Mouse (Mus musculus) embryo, embryonic 11.5 days (tissue): ENCODE data around the gene Rpl3.

Experiments
- DNase-seq: peaks from one replicate; pipeline ENCODE4 v3.0.0-alpha.2; 2012; ENCODE audit warnings: low read depth, low spot score

Gene Rpl3

DNA sequence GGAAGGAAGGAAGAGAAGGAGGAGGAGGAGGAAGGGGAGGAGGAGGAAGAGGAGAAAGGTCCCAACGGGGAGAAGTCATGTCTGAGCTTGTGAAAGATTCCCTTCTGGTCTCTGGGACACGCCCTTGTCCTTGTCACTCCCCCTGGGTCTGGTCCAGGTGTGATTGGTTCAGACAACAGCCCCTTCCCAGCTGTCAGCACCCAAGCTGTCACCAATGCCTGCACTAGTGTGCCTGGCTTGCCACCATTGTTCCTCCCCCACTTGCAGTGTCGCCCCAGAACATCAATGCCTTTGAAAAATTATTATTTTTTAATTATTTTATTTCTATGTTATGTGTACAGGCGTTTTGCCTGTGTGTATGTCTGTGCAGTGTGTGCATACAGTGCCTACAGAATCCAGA is 22.5 kb downstream of the Rpl3 start:
- DNase-seq, result no peak

DNA sequence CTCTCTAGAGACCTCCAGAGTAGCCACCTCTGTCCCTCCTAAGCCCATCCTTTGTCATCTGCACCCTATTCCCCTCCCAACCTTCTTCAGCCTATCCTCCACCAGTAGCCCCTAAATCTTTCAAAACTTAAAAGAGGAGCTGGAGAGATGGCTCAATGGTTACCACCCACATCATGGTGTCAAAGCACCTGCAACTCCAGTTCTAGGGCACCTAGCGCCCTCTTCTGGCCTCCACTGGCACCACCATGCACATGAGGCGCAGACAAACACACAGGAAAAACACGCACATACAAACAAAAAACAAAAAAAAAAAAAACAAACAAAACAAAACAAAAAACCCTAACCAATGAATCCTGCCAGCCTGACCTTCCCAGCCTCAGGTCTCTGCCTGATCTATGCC is 25.1 kb downstream of the Rpl3 start:
- DNase-seq, result no peak

DNA sequence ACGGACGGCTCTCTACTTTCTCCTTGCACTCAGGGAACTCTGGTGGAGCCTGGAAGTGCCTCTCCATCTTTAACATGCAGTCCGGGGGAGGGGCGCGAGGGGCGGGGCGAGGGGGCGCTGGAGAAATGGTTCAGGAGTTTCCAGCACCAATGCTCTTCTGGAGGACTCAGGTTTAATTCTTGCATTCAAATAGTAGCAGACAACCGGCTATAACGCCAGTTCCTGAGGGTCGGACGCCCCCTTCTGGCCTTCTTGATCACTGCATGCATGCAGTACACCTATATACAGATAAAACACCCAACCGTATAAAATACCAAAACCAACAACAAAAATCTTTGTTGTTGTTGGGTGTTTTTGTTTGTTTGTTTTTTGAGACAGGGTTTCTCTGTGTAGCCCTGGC is 26.3 kb downstream of the Rpl3 start:
- no peak for DNase-seq

DNA sequence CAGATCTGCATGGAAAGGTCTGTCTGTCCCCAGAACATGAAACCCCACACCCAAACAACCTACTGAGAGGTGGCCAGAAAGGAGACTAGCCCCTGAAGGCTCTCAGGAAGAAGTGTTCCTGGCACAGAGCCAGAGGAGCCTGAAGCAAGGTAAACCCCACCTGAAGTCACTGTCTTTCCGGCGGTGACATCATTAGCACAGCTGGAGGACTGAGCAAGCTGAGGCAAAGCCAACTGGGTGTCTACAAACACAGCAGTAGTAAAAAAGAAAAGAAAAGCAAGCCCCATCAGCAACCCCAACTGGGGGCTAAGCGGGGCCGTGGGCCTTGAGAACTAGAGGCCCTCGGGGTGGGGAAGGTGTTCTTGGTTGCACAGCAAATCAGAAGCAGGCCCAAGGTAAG is 26.7 kb downstream of the Rpl3 start:
- no peak for DNase-seq

DNA sequence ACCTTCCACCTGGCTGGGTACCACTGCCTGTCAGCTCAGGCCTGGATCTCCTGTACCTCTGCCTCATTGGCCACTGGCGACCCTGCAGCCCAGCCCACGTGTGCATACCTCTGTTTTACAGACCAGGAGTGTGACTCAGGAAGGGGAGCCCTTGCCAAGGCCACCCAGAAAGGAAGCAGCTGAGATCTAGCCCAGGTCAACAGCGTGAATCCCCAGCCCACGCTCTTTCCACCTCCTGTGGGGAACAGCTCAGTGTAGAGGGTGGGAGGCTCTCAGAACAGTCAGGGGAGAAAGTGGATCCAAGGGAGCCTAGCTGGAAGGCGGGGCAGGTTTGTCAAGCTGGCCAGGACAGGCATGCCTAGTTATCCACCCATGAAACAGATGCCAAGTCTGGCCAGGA is 28.8 kb downstream of the Rpl3 start:
- DNase-seq, result no peak

DNA sequence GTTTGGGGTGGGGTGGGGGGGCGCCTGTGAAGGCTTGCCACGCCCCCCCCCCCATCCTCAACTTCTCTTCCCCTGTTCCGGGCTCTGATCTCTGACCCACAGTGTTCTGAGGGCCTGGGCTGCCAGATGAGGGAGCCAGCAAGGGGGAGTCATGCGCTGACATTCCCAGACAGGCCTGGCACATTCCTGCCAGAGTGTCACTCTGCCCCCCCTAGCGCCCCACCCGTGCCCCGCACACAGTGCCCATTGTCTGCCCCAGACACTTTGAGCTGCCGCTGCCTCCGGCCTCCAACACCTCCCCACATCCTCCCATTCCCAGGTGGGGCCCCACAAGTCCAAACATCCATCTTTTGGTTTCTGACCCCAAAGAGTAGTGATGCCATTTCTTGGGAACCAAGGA is 29.3 kb downstream of the Rpl3 start:
- DNase-seq, result no peak

DNA sequence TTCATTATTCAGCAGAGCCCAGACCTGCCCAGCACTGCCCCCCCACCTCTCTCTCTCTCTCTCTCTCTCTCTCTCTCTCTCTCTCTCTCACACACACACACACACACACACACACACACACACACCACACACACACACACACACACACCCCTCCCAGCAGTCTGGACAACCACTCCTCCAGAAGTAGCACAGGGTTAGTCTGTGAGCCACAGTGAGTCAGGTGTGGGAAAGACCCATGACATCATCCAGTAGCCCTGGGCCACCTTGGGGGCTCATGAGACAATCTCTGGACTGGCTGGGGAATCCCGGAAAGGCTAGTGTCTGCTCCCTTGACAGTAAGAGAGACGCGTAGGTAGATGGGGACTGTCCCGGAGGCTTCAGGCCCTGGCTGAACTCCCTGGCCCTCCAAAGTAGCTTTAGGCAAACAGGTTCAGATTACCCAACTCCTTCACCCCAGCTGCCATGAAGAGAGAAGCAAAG is 30.6 kb downstream of the Rpl3 start:
- DNase-seq, result no peak

DNA sequence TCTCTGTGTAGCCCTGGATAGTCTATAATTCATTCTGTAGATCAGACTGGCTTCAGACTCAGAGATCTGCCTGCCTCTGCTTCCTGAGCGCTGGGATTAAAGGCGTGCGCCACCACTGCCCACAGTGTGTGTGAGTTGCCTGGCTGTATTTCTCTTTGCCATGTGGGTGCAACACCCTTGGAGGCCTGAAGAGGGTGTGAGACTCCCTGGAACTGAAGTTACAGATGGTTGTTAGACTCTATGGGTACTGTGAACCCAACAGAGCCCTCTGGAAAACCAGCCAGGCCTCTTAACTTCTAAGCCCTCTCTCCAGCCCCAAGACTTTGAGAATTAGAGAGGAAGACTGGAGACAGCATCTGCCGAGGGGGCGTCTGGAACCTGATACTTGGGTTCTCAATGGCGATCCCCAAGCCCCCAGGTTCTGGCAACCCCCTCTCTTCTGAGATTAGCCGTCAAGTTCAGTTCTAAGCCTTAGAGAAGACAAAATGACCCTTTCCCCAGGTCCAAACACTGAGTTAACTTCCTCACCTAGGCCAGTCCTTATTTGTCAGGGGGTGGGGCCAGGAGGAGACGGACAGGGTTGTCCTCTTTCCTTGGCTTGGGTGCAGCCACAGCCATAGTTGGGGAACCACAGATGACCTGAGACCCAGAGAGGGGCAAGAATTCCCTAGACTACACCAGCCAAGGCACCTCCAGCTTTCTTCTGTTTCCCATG is 31.2 kb downstream of the Rpl3 start:
- DNase-seq, result no peak

DNA sequence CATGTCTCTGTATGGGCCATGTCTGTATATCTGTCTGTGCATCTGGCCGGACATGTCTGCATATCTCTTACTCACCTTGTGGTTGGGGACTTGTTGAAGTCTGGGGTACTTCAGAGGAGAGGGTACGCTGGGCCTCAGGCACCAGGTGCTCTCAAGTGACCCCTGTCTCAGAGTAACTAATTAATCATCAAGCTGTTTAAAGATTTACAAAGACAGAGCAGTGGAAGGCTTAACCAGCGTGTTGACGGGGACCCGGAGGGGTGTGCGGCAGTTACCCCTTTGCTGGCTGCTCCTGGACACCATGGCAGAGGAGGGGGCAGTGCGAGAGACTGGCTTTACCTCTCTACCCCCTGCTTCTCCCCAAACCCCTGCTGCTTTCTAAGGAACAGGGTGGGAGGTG is 32.1 kb downstream of the Rpl3 start:
- DNase-seq, result no peak

DNA sequence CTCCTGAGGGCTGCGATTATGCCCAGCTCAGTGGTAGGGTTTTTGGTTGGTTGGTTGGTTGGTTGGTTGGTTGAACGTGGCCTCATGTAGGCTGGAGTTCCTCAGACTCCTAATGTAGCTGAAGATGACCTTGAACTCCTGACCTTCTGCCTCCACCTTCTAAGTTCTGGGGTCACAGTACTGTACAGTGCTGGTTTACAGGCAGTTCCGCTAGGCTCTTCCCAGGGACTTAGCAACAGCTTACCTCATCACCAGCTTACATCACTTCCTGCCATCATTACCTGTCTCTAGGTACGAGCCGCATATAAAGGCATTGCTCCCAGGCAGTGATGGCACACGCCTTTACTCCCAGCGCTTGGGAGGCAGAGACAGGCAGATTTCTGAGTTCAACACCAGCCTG is 33.5 kb downstream of the Rpl3 start:
- no peak for DNase-seq

DNA sequence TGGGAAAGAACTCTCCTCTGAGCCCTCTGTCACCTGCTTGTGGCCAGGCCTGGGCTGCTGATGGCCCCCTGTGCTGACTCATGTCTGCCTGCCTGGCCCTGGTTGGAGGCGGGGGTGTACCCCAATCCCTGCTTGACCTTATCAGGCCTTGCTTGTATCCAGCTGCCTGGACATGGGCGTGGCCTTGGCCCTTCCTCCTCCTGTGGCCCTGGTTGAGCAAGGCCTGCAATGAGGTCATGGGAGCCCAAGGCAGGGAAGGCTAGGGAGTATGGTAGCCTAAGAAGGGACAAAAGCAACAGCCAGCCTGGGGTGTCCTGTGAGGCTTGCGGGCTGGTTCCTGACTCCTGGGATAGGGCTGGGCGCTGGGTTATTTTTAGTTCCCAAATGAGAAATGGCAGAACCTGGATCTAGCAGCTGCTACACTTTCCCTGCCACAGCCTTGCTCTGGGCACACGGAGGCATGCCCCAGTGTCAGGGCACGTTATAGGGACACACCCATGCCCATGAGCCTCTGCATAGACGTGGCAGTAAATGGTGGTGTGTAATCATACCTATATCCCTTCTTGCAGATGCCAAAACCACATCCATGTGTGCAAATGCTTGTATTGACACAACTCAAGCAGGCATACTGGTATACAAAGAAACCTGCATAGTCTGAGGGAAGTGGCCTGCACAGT is 37.5 kb downstream of the Rpl3 start:
- DNase-seq, result no peak

DNA sequence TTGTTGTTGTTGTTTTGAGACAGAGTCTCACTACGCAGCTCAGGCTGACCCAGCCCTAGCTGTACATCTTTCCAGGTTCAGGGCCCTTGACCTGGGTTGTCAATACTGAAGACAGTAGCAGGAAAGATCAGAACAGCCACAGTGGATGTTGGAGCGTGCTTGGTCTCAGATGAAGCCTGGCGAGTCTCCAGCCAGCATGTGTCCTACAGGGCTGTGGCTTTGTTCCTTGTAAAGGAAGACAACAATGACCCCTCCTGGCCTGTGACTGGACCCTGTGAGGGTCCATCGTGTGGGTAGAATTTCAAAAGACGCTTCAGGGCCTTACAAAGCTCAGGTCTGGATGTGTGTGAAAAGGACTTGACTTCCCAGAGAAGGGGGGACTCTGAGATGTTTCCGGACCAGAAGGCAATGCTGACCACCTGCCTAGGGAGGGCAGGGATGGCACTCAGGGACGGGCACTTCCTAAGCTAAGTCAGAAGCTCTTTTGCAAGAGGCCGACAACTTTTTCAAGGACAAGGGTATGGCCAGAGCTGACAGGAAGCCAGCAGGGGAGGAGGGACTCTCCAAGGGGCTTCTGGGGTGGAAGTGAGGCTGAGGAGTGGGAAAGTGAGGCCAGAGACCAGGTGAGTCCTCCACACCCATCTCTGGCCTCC is 38.2 kb downstream of the Rpl3 start:
- no peak for DNase-seq

DNA sequence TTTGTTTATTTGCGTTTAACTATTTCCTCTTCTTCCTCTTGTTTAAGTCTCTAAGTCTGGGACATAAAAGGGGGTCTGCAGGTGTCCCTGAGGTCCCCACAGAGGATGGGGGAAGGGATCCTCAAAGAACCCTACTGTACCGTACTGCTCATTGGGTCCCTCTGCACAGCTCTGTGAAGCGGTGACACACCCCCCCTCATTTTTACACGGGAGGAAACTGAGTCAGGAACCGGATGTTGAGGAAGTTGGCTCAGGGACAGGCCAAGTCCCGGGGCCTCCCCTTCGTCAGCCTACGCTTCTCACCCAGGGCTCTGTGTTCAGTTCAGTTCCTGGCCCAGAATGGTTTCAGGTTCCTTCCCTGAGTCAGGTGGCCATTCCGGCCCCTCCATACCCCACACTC is 39.9 kb downstream of the Rpl3 start:
- DNase-seq, result no peak

DNA sequence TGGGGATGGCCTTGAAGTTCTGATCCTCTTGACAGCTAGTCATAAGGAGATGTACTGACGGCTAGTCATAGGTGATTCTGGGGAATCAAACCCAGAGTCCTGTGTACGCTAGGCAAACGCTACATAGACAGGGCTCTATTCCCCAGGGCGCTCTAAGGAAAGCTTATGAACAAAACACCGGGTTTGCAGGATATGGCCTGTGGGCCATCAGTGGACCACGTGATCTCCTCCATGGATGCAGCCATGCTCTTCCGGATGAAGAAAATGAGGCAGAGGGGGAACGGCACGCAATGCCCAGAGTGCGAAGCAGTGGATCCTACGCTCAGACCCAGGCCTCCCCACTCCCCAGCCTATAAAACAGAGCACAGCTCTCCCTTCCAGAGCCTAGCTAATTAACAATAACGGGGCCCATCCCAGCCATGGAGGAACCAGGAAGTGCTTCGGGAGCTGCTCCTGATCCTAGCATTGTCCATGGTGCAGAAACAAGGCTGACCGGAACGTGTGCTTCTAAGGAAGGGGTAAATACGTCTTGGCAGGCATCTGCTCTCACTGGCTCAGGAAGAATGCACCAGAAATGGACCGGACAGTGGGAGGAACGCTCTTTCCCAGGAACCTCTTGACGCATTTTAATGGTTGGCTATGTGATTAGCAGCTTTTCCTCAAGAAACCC is 40.4 kb downstream of the Rpl3 start:
- DNase-seq, result peak; percentile 3

DNA sequence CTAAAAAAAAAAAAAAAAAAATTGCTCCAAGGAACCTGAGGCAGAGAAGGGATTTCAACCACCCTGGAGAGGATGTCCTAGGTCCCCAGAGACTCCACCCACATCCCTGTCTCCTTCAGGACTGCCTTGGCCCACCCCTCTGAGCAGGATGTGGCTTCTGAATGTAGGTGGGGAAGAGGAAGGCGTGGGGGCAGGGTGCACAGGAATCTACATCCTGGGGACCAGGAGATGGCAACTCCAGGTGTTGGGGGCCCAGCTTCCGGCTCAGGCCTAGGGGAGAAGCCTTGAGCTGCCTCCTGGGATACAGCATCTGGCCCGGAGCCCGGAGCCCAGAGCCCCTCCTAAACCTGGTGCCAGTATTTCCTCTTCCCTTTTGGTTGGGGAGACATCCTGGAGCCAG is 41.6 kb downstream of the Rpl3 start:
- no peak for DNase-seq

DNA sequence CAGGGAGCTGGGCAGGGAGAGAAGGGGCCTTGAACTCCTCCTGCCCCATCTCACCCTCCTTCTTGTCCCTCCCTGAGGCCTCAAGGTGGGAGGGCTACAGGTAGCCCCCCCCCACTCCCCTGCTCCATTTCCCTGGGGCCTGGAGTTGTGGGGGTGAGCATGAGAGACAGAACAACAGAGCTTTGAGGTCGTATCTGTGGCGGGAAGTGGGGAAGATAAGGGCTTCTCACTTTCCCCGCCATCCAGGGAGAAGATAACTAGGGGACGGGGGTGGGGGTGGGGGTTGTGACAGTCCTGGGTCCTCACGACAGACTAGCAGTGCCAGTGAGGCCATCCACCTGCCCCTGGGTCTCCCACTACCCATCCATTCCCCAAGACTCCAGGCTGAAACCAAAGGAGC is 43.7 kb downstream of the Rpl3 start:
- no peak for DNase-seq

DNA sequence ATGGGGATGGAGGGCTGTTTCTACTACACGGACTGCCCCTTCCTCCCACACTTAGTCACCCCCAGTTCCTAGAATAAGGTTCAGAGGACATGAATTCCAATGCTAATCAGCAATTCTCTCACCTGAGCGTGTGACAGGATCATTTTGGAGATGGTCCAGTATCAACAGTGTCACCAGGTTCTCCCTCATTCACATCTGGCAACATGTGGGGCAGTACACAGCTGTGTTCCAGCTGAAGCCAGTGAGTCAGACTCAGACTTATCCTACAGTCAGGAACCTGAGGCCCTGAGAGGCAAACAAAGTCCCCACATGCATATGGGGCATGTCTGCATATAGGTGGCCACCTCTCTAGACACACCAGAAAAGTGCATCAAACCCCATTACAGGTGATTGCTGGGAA is 44.4 kb downstream of the Rpl3 start:
- no peak for DNase-seq

DNA sequence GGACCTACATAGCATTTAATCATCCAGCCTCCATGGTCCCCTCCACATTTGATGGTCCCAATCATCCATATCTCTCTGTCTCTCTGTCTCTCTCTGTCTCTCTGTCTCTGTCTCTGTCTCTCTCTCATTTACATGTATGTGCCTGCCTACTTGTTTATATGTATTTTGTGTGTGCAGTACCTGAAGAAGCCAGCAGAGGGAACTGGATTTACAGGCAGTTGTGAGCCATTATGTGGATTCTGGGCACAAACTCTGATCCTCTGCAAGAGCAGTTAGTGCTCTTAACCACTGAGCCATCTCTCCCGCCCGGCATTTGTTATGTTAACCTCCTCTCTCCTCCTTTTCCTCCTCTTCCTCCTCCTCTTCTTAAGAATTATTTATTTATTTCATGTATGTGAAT is 45.9 kb downstream of the Rpl3 start:
- DNase-seq, result no peak

DNA sequence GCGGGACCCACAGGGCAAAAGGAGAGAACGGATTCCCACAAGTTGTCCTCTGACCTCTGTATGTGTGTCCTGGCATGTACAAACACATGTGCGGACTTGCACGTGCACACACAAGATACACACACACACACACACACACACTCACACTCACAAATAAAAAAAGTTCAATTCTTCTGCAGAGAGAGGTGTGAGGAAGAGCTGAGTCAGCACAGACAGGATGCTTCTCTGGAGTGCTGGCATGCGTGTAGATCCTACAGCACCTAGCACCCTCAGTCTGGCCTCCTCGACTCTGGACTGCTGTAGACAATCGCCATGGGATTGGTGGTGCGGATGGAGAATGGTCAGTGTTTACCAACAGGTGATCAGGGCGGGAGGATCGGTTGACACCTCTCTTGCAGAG is 47.4 kb downstream of the Rpl3 start:
- no peak for DNase-seq

DNA sequence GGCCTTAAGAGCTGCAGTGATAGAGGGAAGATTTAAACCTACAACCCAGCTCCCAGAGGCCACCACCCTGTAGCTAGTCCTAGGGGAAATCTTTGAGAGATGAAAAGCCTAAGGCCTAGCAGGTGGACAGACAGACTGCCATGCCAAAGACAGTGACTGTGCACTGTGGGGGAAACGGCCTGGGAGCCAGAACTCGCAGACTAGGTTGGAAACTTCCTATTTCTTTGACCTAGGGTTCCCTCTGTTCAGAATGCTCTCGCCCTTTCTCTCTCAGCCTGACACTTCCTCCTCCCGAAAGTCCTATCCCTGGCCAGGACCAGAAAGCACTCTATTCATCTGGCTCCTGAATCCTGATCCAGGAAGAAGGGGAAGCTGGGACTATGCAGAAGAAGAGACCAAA is 49.5 kb downstream of the Rpl3 start:
- no peak for DNase-seq

DNA sequence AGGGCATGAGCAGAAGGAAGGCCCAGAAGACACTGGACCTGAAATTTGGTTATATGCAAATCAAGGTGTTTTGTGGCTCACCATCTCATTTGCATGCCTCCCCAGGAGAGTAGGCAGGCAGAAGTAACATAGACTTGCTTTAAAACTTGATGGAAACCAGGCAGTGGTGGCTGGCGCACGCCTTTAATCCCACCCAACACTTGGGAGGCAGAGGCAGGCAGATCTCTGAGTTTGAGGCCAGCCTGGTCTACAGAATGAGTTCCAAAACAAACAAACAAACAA is 53.6 kb downstream of the Rpl3 start:
- DNase-seq, result no peak

DNA sequence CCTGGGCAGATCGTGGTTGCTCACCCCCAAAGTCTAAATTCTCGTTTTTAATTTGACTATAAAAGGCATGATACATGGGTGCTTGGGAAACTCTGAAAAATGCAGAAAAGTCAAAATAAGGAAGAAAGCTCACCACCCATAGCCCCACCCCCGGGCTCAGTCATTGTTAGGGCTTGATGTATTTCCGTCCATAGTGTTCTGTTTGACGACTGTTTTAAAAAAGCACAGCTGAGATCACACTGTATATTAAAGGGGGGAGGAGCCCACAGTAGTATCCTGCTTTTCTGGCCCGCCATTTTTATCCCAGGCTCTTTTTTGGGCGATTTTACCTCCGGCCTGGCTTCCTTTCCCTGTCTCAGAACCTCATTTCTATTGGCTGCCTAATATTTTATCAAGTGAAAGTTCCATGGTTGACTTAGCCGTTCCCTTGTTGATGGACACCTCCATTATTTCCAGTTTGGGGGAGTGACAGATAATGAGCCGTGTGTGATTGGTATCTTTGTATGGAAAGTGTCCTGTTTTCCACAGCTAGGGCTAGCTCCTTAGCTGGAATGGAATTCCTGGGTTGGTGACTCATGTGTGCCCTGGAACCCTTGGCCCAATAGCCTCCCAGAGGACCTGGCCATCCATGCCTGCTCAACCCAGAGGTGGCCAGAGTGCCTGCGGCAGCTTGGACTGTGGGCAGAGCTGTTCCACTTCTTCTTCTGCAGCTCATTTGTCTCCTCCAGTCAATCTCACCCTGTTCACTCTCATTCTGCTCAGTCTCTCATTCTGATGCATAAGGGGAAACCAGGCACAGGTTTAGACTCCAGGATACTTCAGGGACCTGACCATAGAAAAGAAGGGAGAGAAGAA is 54.2 kb downstream of the Rpl3 start:
- no peak for DNase-seq
